In the genomic region with DNA sequence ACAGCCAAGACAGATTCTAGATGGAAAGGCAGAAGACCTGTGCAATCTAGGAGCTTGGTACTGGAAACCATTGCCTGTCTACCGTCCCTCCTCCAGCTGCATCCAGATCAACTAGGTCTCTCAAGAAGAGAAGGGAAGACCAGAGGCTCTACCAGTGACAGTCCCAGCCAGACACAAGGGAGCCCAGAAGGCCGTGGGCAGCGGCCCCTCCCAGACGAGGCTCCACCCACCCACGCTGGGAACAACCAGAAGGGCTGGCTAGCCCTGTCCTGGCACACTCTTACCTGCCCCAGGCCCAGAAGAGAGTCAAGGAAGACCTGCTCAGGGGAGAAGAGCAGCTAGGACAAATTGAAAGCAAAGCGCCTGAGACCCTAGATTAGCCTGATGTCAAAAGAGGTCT, we compare ENCODE assay signal across 9 mouse cellular contexts. TPM values are rescaled to one million over a fixed set of nuclear protein-coding genes. Genes with fewer than 3 reads are reported as not detected.
DNase-seq lines count a peak whose midpoint lies in the region; ATAC-seq lines count a peak whose summit lies in the region.
"Had no signal": no experiment of that assay in that cellular context is flagged by ENCODE, and none has a peak within 500 bp of the region (broad histone marks: within the 10 kb centered on the region; RNA-seq: fewer than 3 reads in every experiment).

No protein-coding gene starts in this region.

- WGBS in heart, embryonic 11.5 days (ENCODE audit: insufficient replicate concordance): 43% methylated on average over 6 of the region's 6 CpGs
- 50% methylated on average over 6 of the region's 6 CpGs for WGBS in stomach, embryonic 15.5 days

- no peaks in the 10 kb centered on the region for H3K9me3 ChIP-seq in heart, embryonic 11.5 days (replicated peaks; ENCODE audit: control insufficient read depth, low read length)
- no peaks in the 10 kb centered on the region for H3K9me3 ChIP-seq in stomach, embryonic 15.5 days

- H3K36me3 ChIP-seq in heart, embryonic 11.5 days (ENCODE audit: control insufficient read depth, insufficient read depth, low read length): no peaks in the 10 kb centered on the region
- no peaks in the 10 kb centered on the region; the same call in 1 of the 2 replicates for H3K36me3 ChIP-seq in stomach, embryonic 15.5 days

- no peak overlapping the region for H3K4me3 ChIP-seq in heart, embryonic 11.5 days (ENCODE audit: low read depth, low read length)
- H3K4me3 ChIP-seq in stomach, embryonic 15.5 days (replicated peaks): no peak overlapping the region

- no peaks in the 10 kb centered on the region for H3K27me3 ChIP-seq in heart, embryonic 11.5 days (ENCODE audit: control insufficient read depth, insufficient read depth, low read length)
- no peaks in the 10 kb centered on the region for H3K27me3 ChIP-seq in stomach, embryonic 15.5 days (replicated peaks)
- H3K27me3 ChIP-seq: Patski had no signal

- peak overlapping the region; percentile 17 for H3K4me2 ChIP-seq in heart, embryonic 11.5 days
- no peak overlapping the region for H3K4me2 ChIP-seq in stomach, embryonic 15.5 days

- no peak for ATAC-seq in heart, embryonic 11.5 days (replicated peaks; ENCODE audit: insufficient number of reproducible peaks, low FRiP score, low TSS enrichment)
- no peak for ATAC-seq in stomach, embryonic 15.5 days (ENCODE audit: insufficient read depth, low FRiP score, low read depth)
- ATAC-seq: Patski had no signal

- H3K9ac ChIP-seq in heart, embryonic 11.5 days (ENCODE audit: low read depth, low read length): no peak overlapping the region
- no peak overlapping the region for H3K9ac ChIP-seq in stomach, embryonic 15.5 days

- peaks cover 88% of the 10 kb centered on the region for H3K4me1 ChIP-seq in heart, embryonic 11.5 days (ENCODE audit: control insufficient read depth, insufficient read depth, low read length)
- H3K4me1 ChIP-seq in stomach, embryonic 15.5 days: peaks cover 71% of the 10 kb centered on the region

- H3K27ac ChIP-seq in heart, embryonic 11.5 days (ENCODE audit: low read depth, low read length): peak overlapping the region; percentile 86
- H3K27ac ChIP-seq in stomach, embryonic 15.5 days: peak overlapping the region; percentile 93; the same call in 1 of the 2 replicates

- peak; percentile 60 for DNase-seq in adrenal gland, adult 2 months
- no peak for DNase-seq in adrenal gland, postnatal 4 days (ENCODE audit: low spot score in 2 of 2)
- no peak for DNase-seq in heart, postnatal 4 days
- peak; percentile 34 to 38 for DNase-seq in right cerebral cortex, postnatal 10 days (ENCODE audit: low spot score in 2 of 2)
- no peak for DNase-seq in right cerebral cortex, adult 2 months (ENCODE audit: low spot score in 2 of 2)
- no peak for DNase-seq in thymus, postnatal 10 days (ENCODE audit: low spot score in 2 of 2)

RNA-seq across cellular contexts. Expression of gene Hdac5, which starts 9.5 kb away (rescaled TPM):
- 100 to 1,000 TPM in 1 of 2 experiments, 10 to 100 TPM in 1; 67.8 to 127 TPM for total RNA-seq in adrenal gland, adult 2 months (2021)
- 99.3 and 131 TPM in 2 replicates for polyA plus RNA-seq in adrenal gland, adult 2 months (2012; rRNA removed)
- total RNA-seq in adrenal gland, postnatal 4 days (2021): 100 to 1,000 TPM; 123 to 125 TPM
- 42.8 and 45.3 TPM in 2 replicates for polyA plus RNA-seq in heart, embryonic 11.5 days (2014; fragmentation: Nextera tagmentation; extraction: Ambion mirVana)
- total RNA-seq in heart, postnatal 4 days (2021): 10 to 100 TPM; 90.7 to 91.4 TPM
- 68.7 and 71.3 TPM in 2 replicates for polyA plus RNA-seq in stomach, embryonic 15.5 days (2015; fragmentation: Nextera tagmentation; extraction: Ambion mirVana)

RNA-seq across cellular contexts. Expression of gene BC030867, which starts 28.2 kb away (rescaled TPM):
- total RNA-seq in adrenal gland, adult 2 months (2021): under 1 TPM; 0.35 to 0.93 TPM
- 1.2 and 1.6 TPM in 2 replicates for polyA plus RNA-seq in adrenal gland, adult 2 months (2012; rRNA removed)
- total RNA-seq in adrenal gland, postnatal 4 days (2021): 1 to 10 TPM; 4.8 to 6.0 TPM
- 12.7 and 13.2 TPM in 2 replicates for polyA plus RNA-seq in heart, embryonic 11.5 days (2014; fragmentation: Nextera tagmentation; extraction: Ambion mirVana)
- total RNA-seq in heart, postnatal 4 days (2021): 1 to 10 TPM; 5.3 TPM
- 11.4 and 11.7 TPM in 2 replicates for polyA plus RNA-seq in stomach, embryonic 15.5 days (2015; fragmentation: Nextera tagmentation; extraction: Ambion mirVana)

RNA-seq across cellular contexts. Expression of gene G6pc3, which starts 31.0 kb away (rescaled TPM):
- 100 to 1,000 TPM; 140 to 149 TPM for total RNA-seq in adrenal gland, adult 2 months (2021)
- polyA plus RNA-seq in adrenal gland, adult 2 months (2012; rRNA removed): 254 and 297 TPM in 2 replicates
- total RNA-seq in adrenal gland, postnatal 4 days (2021): 10 to 100 TPM; 86.3 to 93.3 TPM
- polyA plus RNA-seq in heart, embryonic 11.5 days (2014; fragmentation: Nextera tagmentation; extraction: Ambion mirVana): 27.9 and 28.7 TPM in 2 replicates
- total RNA-seq in heart, postnatal 4 days (2021): 10 to 100 TPM; 29.9 to 32.6 TPM
- polyA plus RNA-seq in stomach, embryonic 15.5 days (2015; fragmentation: Nextera tagmentation; extraction: Ambion mirVana): 29.6 and 32.1 TPM in 2 replicates

RNA-seq across cellular contexts. Expression of gene Lsm12, which starts 35.4 kb away (rescaled TPM):
- 100 to 1,000 TPM in 1 of 2 experiments, 10 to 100 TPM in 1; 82.6 to 108 TPM for total RNA-seq in adrenal gland, adult 2 months (2021)
- polyA plus RNA-seq in adrenal gland, adult 2 months (2012; rRNA removed): 35.8 and 40.1 TPM in 2 replicates
- 10 to 100 TPM; 83.5 to 83.6 TPM for total RNA-seq in adrenal gland, postnatal 4 days (2021)
- 61.3 and 64.3 TPM in 2 replicates for polyA plus RNA-seq in heart, embryonic 11.5 days (2014; fragmentation: Nextera tagmentation; extraction: Ambion mirVana)
- 10 to 100 TPM; 71.3 to 75.3 TPM for total RNA-seq in heart, postnatal 4 days (2021)
- 110 and 112 TPM in 2 replicates for polyA plus RNA-seq in stomach, embryonic 15.5 days (2015; fragmentation: Nextera tagmentation; extraction: Ambion mirVana)

RNA-seq across cellular contexts. Expression of gene Asb16, which starts 48.1 kb away (rescaled TPM):
- total RNA-seq in adrenal gland, adult 2 months (2021): under 1 TPM; 0.12 to 0.45 TPM
- polyA plus RNA-seq in adrenal gland, adult 2 months (2012; rRNA removed): 0.75 and 0.95 TPM in 2 replicates
- under 1 TPM; 0.53 to 0.79 TPM for total RNA-seq in adrenal gland, postnatal 4 days (2021)
- 0.23 TPM in 1 of 2 replicates, not detected in the other for polyA plus RNA-seq in heart, embryonic 11.5 days (2014; fragmentation: Nextera tagmentation; extraction: Ambion mirVana)
- total RNA-seq in heart, postnatal 4 days (2021): under 1 TPM; 0.33 to 0.41 TPM
- 0.09 TPM in 1 of 2 replicates, not detected in the other for polyA plus RNA-seq in stomach, embryonic 15.5 days (2015; fragmentation: Nextera tagmentation; extraction: Ambion mirVana)

Comparison
In these comparisons a context has a peak if more than half of its experiments do, and no peak if none do; other contexts are left out.
1. DNase-seq: peak in adrenal gland, adult 2 months (single experiment) and right cerebral cortex, postnatal 10 days (2 of 2); none in adrenal gland, postnatal 4 days (0 of 2), heart, postnatal 4 days (single experiment), right cerebral cortex, adult 2 months (0 of 2) and thymus, postnatal 10 days (0 of 2).